Mouse (Mus musculus) heart, postnatal 0 days (tissue): Measurements from ENCODE around the gene Clpb.

Source experiments
- CTCF ChIP-seq: IDR thresholded peaks from 2 replicates; pipeline ENCODE4 v1.5.1; 2016; ENCODE audit warnings: antibody characterized with exemption, control low read depth, low read depth
- EP300 ChIP-seq: IDR thresholded peaks from 2 replicates; pipeline ENCODE4 v1.6.1; 2016; ENCODE audit warnings: antibody characterized with exemption, low read depth

DNA sequence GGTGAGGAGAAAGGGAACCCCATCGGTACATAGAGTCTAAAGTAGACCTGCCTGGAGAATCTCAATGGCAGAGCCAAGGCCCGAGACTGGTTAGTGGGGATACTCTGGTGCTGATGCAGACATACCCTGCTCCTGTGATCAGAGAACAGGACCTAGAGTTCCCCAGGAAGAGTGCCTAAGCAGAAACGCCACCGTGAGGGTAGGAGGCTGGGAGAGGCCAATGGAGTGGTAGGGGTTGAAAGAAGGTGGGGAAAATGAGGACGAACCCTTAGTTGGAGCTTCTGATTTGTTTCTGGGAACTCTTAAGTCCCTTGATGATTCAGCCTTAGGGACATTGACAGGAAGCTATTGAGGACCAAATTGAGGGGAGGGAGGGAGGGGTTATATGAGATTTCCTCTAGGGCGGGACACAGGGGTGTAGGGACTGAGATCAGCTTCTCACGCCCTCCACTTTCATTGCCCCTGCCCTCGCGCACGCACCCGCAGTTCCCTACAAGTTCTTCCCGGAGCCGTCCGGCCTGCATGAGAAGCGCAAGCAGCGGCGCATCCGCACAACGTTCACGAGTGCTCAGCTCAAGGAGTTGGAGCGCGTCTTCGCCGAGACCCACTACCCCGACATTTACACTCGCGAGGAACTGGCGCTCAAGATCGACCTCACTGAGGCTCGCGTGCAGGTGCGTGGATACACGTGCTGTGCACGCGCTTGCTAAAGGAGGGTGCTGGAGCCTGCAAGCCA is 157.0 kb downstream of the Clpb start:
- TF ChIP-seq CTCF (no peak), EP300 (no peak)
